ENCODE assay signal across 13 mouse cellular contexts in genomic region chr6:54251401-54252191, GRCm38 (mm10).
DNase-seq lines count a peak whose midpoint lies in the region; ATAC-seq and TF ChIP-seq lines count a peak whose summit lies in the region.
"Had no signal": no experiment of that assay in that cellular context is flagged by ENCODE, and none has a peak within 500 bp of the region (broad histone marks: within the 10 kb centered on the region; RNA-seq: fewer than 3 reads in every experiment).

No protein-coding gene starts in this region.

- intact Hi-C loops in heart, postnatal 14 days (cut with DNase I): no loop called here

- no peaks in the 10 kb centered on the region for H3K36me3 ChIP-seq in heart, postnatal 0 days (replicated peaks; ENCODE audit: control insufficient read depth, insufficient read depth, low read length)
- H3K36me3 ChIP-seq: G1E; hindbrain, embryonic 13.5 days had no signal

- DNase-seq in heart, postnatal 0 days (ENCODE audit: low spot score): peak; percentile 24
- no peak for DNase-seq in heart, postnatal 14 days
- peak; percentile 14 for DNase-seq in adrenal gland, postnatal 25 days
- DNase-seq in kidney, postnatal 36 days: peak; percentile 63 to 71
- peak; percentile 47 for DNase-seq in lung, postnatal 10 days
- DNase-seq in urinary bladder, adult 18-20 months (ENCODE audit: low spot score in 2 of 2): no peak
- DNase-seq in urinary bladder, postnatal 36 days (ENCODE audit: low spot score in 2 of 2): no peak
- no peak for DNase-seq in urinary bladder, postnatal 25 days (ENCODE audit: low spot score)
- DNase-seq: B cell, adult 2 months; spleen, adult 18-20 months had no signal

- no peak overlapping the region for H3K4me3 ChIP-seq in heart, postnatal 0 days (ENCODE audit: low read depth, low read length)
- H3K4me3 ChIP-seq: hindbrain, embryonic 13.5 days had no signal

- no peak; the same call in 1 of the 2 replicates for ATAC-seq in heart, postnatal 0 days (ENCODE audit: insufficient read depth, low read depth)

- H3K4me1 ChIP-seq in heart, postnatal 0 days (ENCODE audit: control insufficient read depth, insufficient read depth): 0 out of 2 replicates have a peak, but pooled peaks cover 4% of the 10 kb centered on the region

- TF ChIP-seq EP300 in heart, postnatal 0 days (IDR thresholded peaks at IDR 0.05; ENCODE audit: low read depth): no peak

- H3K9ac ChIP-seq in heart, postnatal 0 days (replicated peaks; ENCODE audit: low read depth, low read length): no peak overlapping the region
- H3K9ac ChIP-seq: hindbrain, embryonic 13.5 days had no signal

- H3K4me2 ChIP-seq in heart, postnatal 0 days (ENCODE audit: low read depth, low read length): no peak overlapping the region
- H3K4me2 ChIP-seq: heart, embryonic 11.5 days; hindbrain, embryonic 13.5 days had no signal

- H3K27me3 ChIP-seq in heart, postnatal 0 days (ENCODE audit: control insufficient read depth, insufficient read depth, low read length): no peaks in the 10 kb centered on the region
- H3K27me3 ChIP-seq: hindbrain, embryonic 13.5 days had no signal

- 58% methylated on average over 17 of the region's 17 CpGs for WGBS in heart, postnatal 0 days

- TF ChIP-seq CTCF in heart, postnatal 0 days (IDR thresholded peaks at IDR 0.05; ENCODE audit: low read depth): no peak

- H3K9me3 ChIP-seq in heart, postnatal 0 days (replicated peaks; ENCODE audit: control insufficient read depth, low read length): no peaks in the 10 kb centered on the region
- H3K9me3 ChIP-seq: hindbrain, embryonic 13.5 days had no signal

- H3K27ac ChIP-seq in heart, postnatal 0 days (ENCODE audit: low read depth): no peak overlapping the region
- H3K27ac ChIP-seq: hindbrain, embryonic 13.5 days had no signal

Comparison
In these comparisons a context has a peak if more than half of its experiments do, and no peak if none do; other contexts are left out.
1. DNase-seq: peak in heart, postnatal 0 days (single experiment), adrenal gland, postnatal 25 days (single experiment), kidney, postnatal 36 days (2 of 2) and lung, postnatal 10 days (single experiment); none in heart, postnatal 14 days (0 of 2), urinary bladder, adult 18-20 months (0 of 2), urinary bladder, postnatal 36 days (0 of 2) and urinary bladder, postnatal 25 days (single experiment).